Mouse (Mus musculus) subcutaneous adipose tissue, adult 2 months (tissue): ENCODE data around the gene Olfr1082. TPM values are rescaled to one million over a fixed set of nuclear protein-coding genes. Genes with fewer than 3 reads are reported as not detected.

Source experiments
- polyA plus RNA-seq: library from polyadenylated mRNA; depleted of rRNA; stranded (reverse); fragments of >200 nt; gene quantifications from 2 replicates; pipeline ENCODE4 v1.2.3, GENCODE M21; 2012; ENCODE audit warnings: low replicate concordance; rRNA removed

Gene Olfr1082
- not detected in 2 replicates for polyA plus RNA-seq

GRCm38 (mm10) chr2:86598866-86599265 lies at the start of gene Olfr1082:
Gene Olfr1082, minus strand, starts transcription at chr2:86598966.

DNA sequence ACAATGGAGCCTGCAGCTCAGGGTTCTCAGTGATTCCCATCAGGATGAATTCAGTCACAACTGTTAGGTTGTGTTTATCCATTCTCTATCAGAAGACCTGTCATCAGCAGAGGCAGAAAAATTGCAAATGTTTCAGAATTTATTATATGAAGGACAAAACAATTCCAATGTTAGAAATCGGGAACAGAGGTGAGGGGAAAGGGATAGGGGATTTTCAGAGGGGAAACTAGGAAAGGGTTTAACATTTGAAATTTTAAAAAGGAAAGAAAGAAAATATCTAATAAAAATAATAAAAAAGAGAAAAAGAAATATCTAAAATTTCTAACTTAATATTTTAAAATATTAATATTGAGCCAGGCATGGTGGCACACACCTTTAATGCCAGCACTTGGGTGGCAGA lies 40.9 kb upstream of the Olfr1082 start, which contains the start of gene Olfr1084:
Gene Olfr1084 (minus strand): TSS at position 101 of the 400 bp plus-strand sequence.

DNA sequence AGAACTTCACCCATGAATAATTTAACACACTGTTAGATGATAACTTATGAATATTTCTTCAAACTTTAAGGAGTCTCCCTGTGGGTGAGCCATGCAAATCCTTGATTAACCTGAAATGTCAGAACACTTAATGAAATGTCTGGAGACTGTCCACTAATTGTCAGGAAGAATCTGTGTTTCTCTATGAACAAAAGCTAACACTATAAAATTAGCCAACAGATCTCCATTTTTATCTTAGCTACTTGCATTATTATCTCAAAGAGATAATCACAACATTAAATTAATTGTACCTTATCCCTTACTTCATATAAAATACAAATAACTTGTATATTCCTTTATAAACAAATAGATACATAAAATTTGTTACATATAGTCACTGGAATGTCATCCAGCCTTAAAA lies 40.6 kb downstream of the Olfr1082 start, which contains the start of gene Olfr1080:
Gene Olfr1080 (minus strand): TSS at position 101 of the 400 bp plus-strand sequence.

Other genes starting within 250 kb of the Olfr1082 start
- gene Olfr1055, start 248.7 kb downstream of the Olfr1082 start, polyA plus RNA-seq = not detected in 2 replicates
- gene Olfr1056, start 236.5 kb downstream of the Olfr1082 start, polyA plus RNA-seq = not detected in 2 replicates
- gene Olfr1057, start 220.6 kb downstream of the Olfr1082 start, polyA plus RNA-seq = not detected in 2 replicates
- not detected in 2 replicates for gene Olfr1058, start 210.4 kb downstream of the Olfr1082 start, polyA plus RNA-seq
- gene Olfr1061, start 184.9 kb downstream of the Olfr1082 start, polyA plus RNA-seq = not detected in 2 replicates
- gene Olfr1062, start 172.2 kb downstream of the Olfr1082 start, polyA plus RNA-seq = not detected in 2 replicates
- gene Olfr1065, start 148.4 kb downstream of the Olfr1082 start, polyA plus RNA-seq = not detected in 2 replicates
- gene Olfr1066, start 142.7 kb downstream of the Olfr1082 start, polyA plus RNA-seq = not detected in 2 replicates
- not detected in 2 replicates for gene Olfr228, start 111.6 kb downstream of the Olfr1082 start, polyA plus RNA-seq
- not detected in 2 replicates for gene Olfr1076, start 90.5 kb downstream of the Olfr1082 start, polyA plus RNA-seq
- not detected in 2 replicates for gene Olfr1079, start 56.5 kb downstream of the Olfr1082 start, polyA plus RNA-seq
- gene Olfr1080, start 40.7 kb downstream of the Olfr1082 start, polyA plus RNA-seq = not detected in 2 replicates
- not detected in 2 replicates for gene Olfr1084, start 40.8 kb upstream of the Olfr1082 start, polyA plus RNA-seq
- gene Olfr1085, start 63.1 kb upstream of the Olfr1082 start, polyA plus RNA-seq = not detected in 2 replicates
- not detected in 2 replicates for gene Olfr1086, start 81.1 kb upstream of the Olfr1082 start, polyA plus RNA-seq
- not detected in 2 replicates for gene Olfr1087, start 99.4 kb upstream of the Olfr1082 start, polyA plus RNA-seq
- not detected in 2 replicates for gene Olfr1089, start 134.7 kb upstream of the Olfr1082 start, polyA plus RNA-seq
- not detected in 2 replicates for gene Olfr1090, start 160.0 kb upstream of the Olfr1082 start, polyA plus RNA-seq
- not detected in 2 replicates for gene Olfr1093, start 183.5 kb upstream of the Olfr1082 start, polyA plus RNA-seq
- not detected in 2 replicates for gene Olfr141, start 211.1 kb upstream of the Olfr1082 start, polyA plus RNA-seq
- not detected in 2 replicates for gene Olfr1094, start 225.7 kb upstream of the Olfr1082 start, polyA plus RNA-seq